Mouse (Mus musculus) midbrain, embryonic 13.5 days (tissue): ENCODE data around the gene Trib2. TPM values are rescaled to one million over a fixed set of nuclear protein-coding genes. Genes with fewer than 3 reads are reported as not detected.
A peak's percentile ranks its signal among the peaks of the same experiment; 100 is the strongest.

ENCODE experiments used
- ATAC-seq: fragments of 200-750 bp; cut with Nextera tagmentation; 2 replicates; pipeline ENCODE4 v1.8.0; 2017; ENCODE audit warnings: mild to moderate bottlenecking, moderate TSS enrichment, moderate library complexity
- H3K27ac ChIP-seq: fragments of 300-500 bp; sonication (generic); 2 replicates; pipeline ENCODE4 v1.5.1; 2015; ENCODE audit warnings: inconsistent platforms, mild to moderate bottlenecking, moderate library complexity
- H3K27me3 ChIP-seq: fragments of 300-500 bp; sonication (generic); 2 replicates; pipeline ENCODE4 v1.6.1; 2015; ENCODE audit warnings: mild to moderate bottlenecking, inconsistent platforms
- H3K36me3 ChIP-seq: fragments of 300-500 bp; sonication (generic); 2 replicates; pipeline ENCODE4 v1.6.1; 2015; ENCODE audit warnings: mild to moderate bottlenecking, inconsistent platforms
- H3K4me1 ChIP-seq: fragments of 300-500 bp; sonication (generic); replicated peaks from 2 replicates; pipeline ENCODE4 v1.6.1; 2015; ENCODE audit warnings: inconsistent platforms
- H3K4me2 ChIP-seq: fragments of 300-500 bp; sonication (generic); replicated peaks from 2 replicates; pipeline ENCODE4 v1.6.1; 2015; ENCODE audit warnings: moderate library complexity, mild to moderate bottlenecking, inconsistent platforms
- H3K4me3 ChIP-seq: fragments of 300-500 bp; sonication (generic); replicated peaks from 2 replicates; pipeline ENCODE4 v1.5.1; 2015; ENCODE audit warnings: mild to moderate bottlenecking, inconsistent platforms
- H3K9ac ChIP-seq: fragments of 300-500 bp; sonication (generic); replicated peaks from 2 replicates; pipeline ENCODE4 v1.6.1; 2015; ENCODE audit warnings: mild to moderate bottlenecking, inconsistent platforms
- H3K9me3 ChIP-seq: fragments of 300-500 bp; sonication (generic); 2 replicates; pipeline ENCODE4 v1.6.1; 2016; ENCODE audit warnings: mild to moderate bottlenecking, inconsistent platforms
- WGBS: fragments of 180-500 bp; shearing (Covaris S2); methylation state at CpG from one replicate; pipeline ENCODE4 v1.1.7; 2015; 5-methylcytosine and 5-hydroxymethylcytosine counted together
- polyA plus RNA-seq: library from polyadenylated mRNA; unstranded; fragments of >200 nt; fragmentation: Nextera tagmentation; extraction: Ambion mirVana; gene quantifications from 2 replicates; pipeline ENCODE4 v1.2.1, GENCODE M21; 2015

The Trib2 gene
- polyA plus RNA-seq: 120 and 121 TPM in 2 replicates

- Histone ChIP-seq H3K36me3 (no peaks in the 10 kb centered on the region), H3K27me3 (no peaks in the 10 kb centered on the region)
Observed at GRCm38 (mm10) chr12:15816740-15817178, at the start of gene Trib2. Gene Trib2, minus strand, starts transcription at chr12:15816922.

GRCm38 (mm10) chr12:15858005-15858404, 41.3 kb upstream of the Trib2 start:
- no peak overlapping the region for H3K4me2 ChIP-seq
- H3K36me3 ChIP-seq: no peaks in the 10 kb centered on the region
- H3K9me3 ChIP-seq: no peaks in the 10 kb centered on the region; the same call in 1 of the 2 replicates
- no peaks in the 10 kb centered on the region for H3K27me3 ChIP-seq
- H3K9ac ChIP-seq: no peak overlapping the region
- no peak overlapping the region for H3K4me3 ChIP-seq
- H3K4me1 ChIP-seq: peaks cover 1% of the 10 kb centered on the region
- ATAC-seq: no peak
- no peak overlapping the region for H3K27ac ChIP-seq
- 88% methylated on average over 4 of the region's 4 CpGs for WGBS

More at GRCm38 (mm10) chr12:15816740-15817178, at the start of gene Trib2:
- Histone ChIP-seq H3K27ac (peak within 1 kb of the TSS; percentile 95), H3K4me1 (peaks cover 18% of the 10 kb centered on the region), H3K4me2 (peak within 1 kb of the TSS; percentile 65), H3K9me3 (no peaks in the 10 kb centered on the region), H3K4me3 (peak within 1 kb of the TSS; percentile 96), H3K9ac (peak within 1 kb of the TSS; percentile 98)
- under 1% methylated on average over 46 of the region's 50 CpGs for WGBS
- ATAC-seq: peak; percentile 95

GRCm38 (mm10) chr12:15855891-15856290, 39.2 kb upstream of the Trib2 start:
- Histone ChIP-seq H3K27me3 (no peaks in the 10 kb centered on the region), H3K4me3 (no peak overlapping the region), H3K9ac (no peak overlapping the region), H3K36me3 (no peaks in the 10 kb centered on the region), H3K27ac (no peak overlapping the region), H3K9me3 (no peaks in the 10 kb centered on the region; the same call in 1 of the 2 replicates), H3K4me2 (no peak overlapping the region), H3K4me1 (peaks cover 9% of the 10 kb centered on the region)
- ATAC-seq: no peak
- 92% methylated on average over 5 of the region's 5 CpGs for WGBS

GRCm38 (mm10) chr12:15852781-15853180, 36.1 kb upstream of the Trib2 start:
- ATAC-seq: peak; percentile 58; the same call in 1 of the 2 replicates
- no peaks in the 10 kb centered on the region for H3K9me3 ChIP-seq
- no peaks in the 10 kb centered on the region for H3K36me3 ChIP-seq
- peaks cover 9% of the 10 kb centered on the region for H3K4me1 ChIP-seq
- no peaks in the 10 kb centered on the region for H3K27me3 ChIP-seq
- no peak overlapping the region for H3K27ac ChIP-seq
- H3K9ac ChIP-seq: no peak overlapping the region
- no peak overlapping the region for H3K4me2 ChIP-seq
- WGBS: 24% methylated on average over 4 of the region's 4 CpGs
- H3K4me3 ChIP-seq: no peak overlapping the region

DNA sequence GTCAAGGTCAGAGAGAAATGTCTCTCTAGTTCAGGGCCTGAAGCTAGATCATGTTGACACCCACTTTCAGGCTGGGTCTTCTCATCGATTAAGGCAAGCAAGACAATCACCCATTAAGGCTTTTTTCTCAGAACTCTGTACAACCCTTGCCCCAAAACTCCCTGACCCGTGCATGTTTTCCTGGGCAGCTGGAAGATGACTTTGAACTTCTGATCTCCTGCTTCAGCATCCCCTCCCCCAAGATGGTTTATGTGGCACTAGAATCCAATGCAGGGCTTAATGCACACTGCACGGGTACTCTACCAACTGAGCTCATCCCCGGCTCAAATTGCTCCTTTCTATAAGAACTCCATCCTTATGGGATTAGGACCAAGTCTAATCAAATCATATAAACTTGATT, 35.3 kb upstream of the Trib2 start:
- 81% methylated on average over 4 of the region's 4 CpGs for WGBS
- ATAC-seq: no peak
- Histone ChIP-seq H3K27me3 (no peaks in the 10 kb centered on the region), H3K9ac (no peak overlapping the region), H3K36me3 (no peaks in the 10 kb centered on the region), H3K4me3 (no peak overlapping the region), H3K9me3 (no peaks in the 10 kb centered on the region), H3K27ac (no peak overlapping the region), H3K4me1 (peaks cover 9% of the 10 kb centered on the region), H3K4me2 (no peak overlapping the region)

GRCm38 (mm10) chr12:15850441-15850895, 33.7 kb upstream of the Trib2 start:
- WGBS: 75% methylated on average over 8 of the region's 8 CpGs
- no peak overlapping the region for H3K4me3 ChIP-seq
- H3K4me2 ChIP-seq: no peak overlapping the region
- peaks cover 9% of the 10 kb centered on the region for H3K4me1 ChIP-seq
- no peaks in the 10 kb centered on the region for H3K9me3 ChIP-seq
- no peak for ATAC-seq
- H3K27ac ChIP-seq: no peak overlapping the region
- no peaks in the 10 kb centered on the region for H3K36me3 ChIP-seq
- no peak overlapping the region for H3K9ac ChIP-seq
- H3K27me3 ChIP-seq: no peaks in the 10 kb centered on the region

DNA sequence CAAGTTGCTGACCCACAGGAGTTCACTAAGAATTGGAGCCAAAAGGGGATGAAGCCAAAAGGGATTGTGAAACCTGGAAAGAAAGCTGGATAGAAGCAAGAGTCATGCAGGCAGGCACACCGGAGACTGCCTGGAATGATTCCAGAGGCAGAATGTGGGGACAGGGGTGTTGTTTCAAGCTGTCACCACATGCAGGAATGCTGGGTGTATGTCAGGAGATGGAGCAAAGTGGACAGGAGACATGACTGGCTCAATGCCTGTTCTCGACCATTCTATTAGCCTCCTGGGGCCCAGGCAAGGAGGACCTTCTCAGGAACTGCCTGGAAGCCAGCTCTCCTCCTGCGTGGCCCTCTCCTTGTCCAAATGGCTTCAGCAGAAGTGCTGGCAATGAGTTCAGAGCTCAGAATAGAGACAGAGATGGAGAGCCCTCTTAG, 33.2 kb upstream of the Trib2 start:
- no peaks in the 10 kb centered on the region for H3K27me3 ChIP-seq
- WGBS: 88% methylated on average over 3 of the region's 3 CpGs
- H3K9me3 ChIP-seq: no peaks in the 10 kb centered on the region
- peaks cover 9% of the 10 kb centered on the region for H3K4me1 ChIP-seq
- H3K4me2 ChIP-seq: no peak overlapping the region
- no peaks in the 10 kb centered on the region for H3K36me3 ChIP-seq
- H3K27ac ChIP-seq: no peak overlapping the region
- no peak for ATAC-seq
- H3K9ac ChIP-seq: no peak overlapping the region
- H3K4me3 ChIP-seq: no peak overlapping the region

GRCm38 (mm10) chr12:15848391-15848790, 31.7 kb upstream of the Trib2 start:
- no peak overlapping the region for H3K27ac ChIP-seq
- no peak overlapping the region for H3K4me2 ChIP-seq
- no peaks in the 10 kb centered on the region for H3K9me3 ChIP-seq
- peaks cover 9% of the 10 kb centered on the region for H3K4me1 ChIP-seq
- no peak overlapping the region for H3K9ac ChIP-seq
- WGBS: 100% methylated on average over 4 of the region's 4 CpGs
- H3K36me3 ChIP-seq: no peaks in the 10 kb centered on the region
- ATAC-seq: no peak
- no peak overlapping the region for H3K4me3 ChIP-seq
- H3K27me3 ChIP-seq: no peaks in the 10 kb centered on the region

- no peak overlapping the region for H3K4me2 ChIP-seq
- WGBS: 84% methylated on average over 3 of the region's 3 CpGs
- no peak overlapping the region for H3K9ac ChIP-seq
- no peaks in the 10 kb centered on the region for H3K4me1 ChIP-seq
- ATAC-seq: no peak
- H3K4me3 ChIP-seq: no peak overlapping the region
- no peaks in the 10 kb centered on the region for H3K36me3 ChIP-seq
- no peak overlapping the region for H3K27ac ChIP-seq
- H3K27me3 ChIP-seq: no peaks in the 10 kb centered on the region
- no peaks in the 10 kb centered on the region for H3K9me3 ChIP-seq
Observed at GRCm38 (mm10) chr12:15844701-15845100, 28.0 kb upstream of the Trib2 start.

GRCm38 (mm10) chr12:15840864-15841557, 24.3 kb upstream of the Trib2 start:
- 94% methylated on average over 12 of the region's 12 CpGs for WGBS
- no peak for ATAC-seq
- no peak overlapping the region for H3K4me3 ChIP-seq

DNA sequence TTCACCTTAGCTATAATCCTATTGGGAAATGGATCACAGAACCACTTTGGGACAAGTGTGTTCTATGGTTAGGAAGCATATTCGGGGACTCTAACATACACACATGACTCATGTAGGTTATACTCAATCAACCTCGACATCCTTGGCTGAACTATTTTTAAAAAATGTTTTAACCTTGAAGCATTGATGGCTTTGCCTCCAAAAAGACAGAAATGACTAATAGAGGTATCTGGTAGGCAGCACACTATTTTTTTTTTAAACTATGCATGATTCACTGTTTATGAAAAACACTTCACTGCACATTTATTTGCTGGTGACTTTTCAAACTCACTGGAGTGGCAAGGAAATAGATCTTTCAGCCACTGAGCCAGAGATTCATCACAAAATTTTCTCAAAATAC, 21.5 kb upstream of the Trib2 start:
- Histone ChIP-seq H3K4me2 (no peak overlapping the region), H3K4me1 (no peaks in the 10 kb centered on the region), H3K27me3 (no peaks in the 10 kb centered on the region), H3K9ac (no peak overlapping the region), H3K9me3 (no peaks in the 10 kb centered on the region), H3K36me3 (no peaks in the 10 kb centered on the region), H3K4me3 (no peak overlapping the region), H3K27ac (no peak overlapping the region)
- 89% methylated on average over 2 of the region's 2 CpGs for whole genome bisulfite sequencing
- ATAC-seq: no peak

More at GRCm38 (mm10) chr12:15840864-15841557, 24.3 kb upstream of the Trib2 start:
- no peak overlapping the region for H3K27ac ChIP-seq
- H3K9me3 ChIP-seq: no peaks in the 10 kb centered on the region
- no peak overlapping the region for H3K9ac ChIP-seq
- H3K4me1 ChIP-seq: no peaks in the 10 kb centered on the region
- no peaks in the 10 kb centered on the region for H3K36me3 ChIP-seq
- H3K4me2 ChIP-seq: no peak overlapping the region
- H3K27me3 ChIP-seq: no peaks in the 10 kb centered on the region

DNA sequence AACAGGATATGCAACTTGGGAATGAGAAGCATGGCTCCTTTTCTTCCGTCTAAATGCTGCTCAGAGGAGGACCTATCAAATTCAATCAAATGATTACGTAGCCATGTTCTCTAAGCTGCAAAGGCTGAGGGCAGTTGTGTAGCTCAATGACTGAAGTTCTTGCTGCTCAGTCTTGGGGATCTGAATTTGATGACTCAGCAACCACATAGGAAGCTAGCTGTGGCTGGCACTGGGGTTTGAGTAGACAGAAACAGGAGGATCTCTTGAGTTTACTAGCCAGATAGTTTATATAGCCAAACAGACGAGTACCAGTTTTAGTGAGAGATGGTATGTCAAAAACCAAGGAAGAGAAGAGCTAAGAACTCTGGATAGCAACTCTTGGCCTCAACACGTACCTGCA, 20.8 kb upstream of the Trib2 start:
- Histone ChIP-seq H3K9me3 (no peaks in the 10 kb centered on the region), H3K27ac (no peak overlapping the region), H3K27me3 (no peaks in the 10 kb centered on the region), H3K4me1 (no peaks in the 10 kb centered on the region), H3K9ac (no peak overlapping the region), H3K36me3 (no peaks in the 10 kb centered on the region), H3K4me3 (no peak overlapping the region), H3K4me2 (no peak overlapping the region)
- 85% methylated on average over 4 of the region's 4 CpGs for whole genome bisulfite sequencing
- ATAC-seq: no peak
